Mouse (Mus musculus) forebrain, embryonic 13.5 days (tissue): ENCODE data around the gene Lpp. TPM values are rescaled to one million over a fixed set of nuclear protein-coding genes. Genes with fewer than 3 reads are reported as not detected.

Source experiments
- ATAC-seq: fragments of 200-750 bp; cut with Nextera tagmentation; 2 replicates; pipeline ENCODE4 v1.8.0; 2017
- H3K27ac ChIP-seq: fragments of 300-500 bp; sonication (generic); 2 replicates; pipeline ENCODE4 v1.5.1; 2015; ENCODE audit warnings: inconsistent platforms, mild to moderate bottlenecking, moderate library complexity
- H3K27me3 ChIP-seq: fragments of 300-500 bp; sonication (generic); 2 replicates; pipeline ENCODE4 v1.6.1; 2015; ENCODE audit warnings: mild to moderate bottlenecking, inconsistent platforms
- H3K36me3 ChIP-seq: fragments of 300-500 bp; sonication (generic); 2 replicates; pipeline ENCODE4 v1.6.1; 2015; ENCODE audit warnings: mild to moderate bottlenecking, inconsistent platforms; ENCODE audit not compliant: poor library complexity, severe bottlenecking
- H3K4me1 ChIP-seq: fragments of 300-500 bp; sonication (generic); 2 replicates; pipeline ENCODE4 v1.6.1; 2015; ENCODE audit warnings: inconsistent platforms
- H3K4me2 ChIP-seq: fragments of 300-500 bp; sonication (generic); 2 replicates; pipeline ENCODE4 v1.6.1; 2015; ENCODE audit warnings: inconsistent platforms, mild to moderate bottlenecking, moderate library complexity
- H3K4me3 ChIP-seq: fragments of 300-500 bp; sonication (generic); 2 replicates; pipeline ENCODE4 v1.5.1; 2015; ENCODE audit warnings: mild to moderate bottlenecking, inconsistent platforms
- H3K9ac ChIP-seq: fragments of 300-500 bp; sonication (generic); 2 replicates; pipeline ENCODE4 v1.6.1; 2015; ENCODE audit warnings: mild to moderate bottlenecking, inconsistent platforms
- H3K9me3 ChIP-seq: fragments of 300-500 bp; sonication (generic); replicated peaks from 2 replicates; pipeline ENCODE4 v1.6.1; 2016; ENCODE audit warnings: inconsistent platforms
- WGBS: fragments of 180-500 bp; shearing (Covaris S2); methylation state at CpG from one replicate; pipeline ENCODE4 v1.1.7; 2015; 5-methylcytosine and 5-hydroxymethylcytosine counted together
- polyA plus RNA-seq: library from polyadenylated mRNA; unstranded; fragments of >200 nt; fragmentation: Nextera tagmentation; extraction: Ambion mirVana; gene quantifications from 2 replicates; pipeline ENCODE4 v1.2.1, GENCODE M21; 2015

The Lpp gene
- polyA plus RNA-seq, 1 experiment from 2014 or later: 9.4 TPM

GRCm38 (mm10) chr16:24781922-24782321 is 388.6 kb downstream of the Lpp start:
- Histone ChIP-seq H3K4me2 (no peak overlapping the region), H3K27ac (no peak overlapping the region), H3K27me3 (no peaks in the 10 kb centered on the region), H3K4me1 (peaks cover 3% of the 10 kb centered on the region; the same call in 1 of the 2 replicates), H3K9me3 (no peaks in the 10 kb centered on the region), H3K9ac (no peak overlapping the region), H3K36me3 (no peaks in the 10 kb centered on the region), H3K4me3 (no peak overlapping the region)
- 75% methylated on average over 3 of the region's 3 CpGs for WGBS
- no peak for ATAC-seq

- Histone ChIP-seq H3K4me2 (no peak overlapping the region), H3K9me3 (no peaks in the 10 kb centered on the region), H3K36me3 (no peaks in the 10 kb centered on the region), H3K4me3 (no peak overlapping the region), H3K27ac (no peak overlapping the region), H3K4me1 (peaks cover 3% of the 10 kb centered on the region; the same call in 1 of the 2 replicates), H3K9ac (no peak overlapping the region), H3K27me3 (no peaks in the 10 kb centered on the region)
- no peak for ATAC-seq
- WGBS: 90% methylated on average over 1 of the region's 1 CpGs
These were observed 392.3 kb downstream of the Lpp start for GRCm38 (mm10) chr16:24785651-24786050.

GRCm38 (mm10) chr16:24788973-24789372 is 395.7 kb downstream of the Lpp start:
- no peaks in the 10 kb centered on the region for H3K9me3 ChIP-seq
- H3K4me3 ChIP-seq: no peak overlapping the region
- no peaks in the 10 kb centered on the region for H3K36me3 ChIP-seq
- WGBS: 95% methylated on average over 3 of the region's 3 CpGs
- no peak overlapping the region for H3K4me2 ChIP-seq
- H3K27ac ChIP-seq: no peak overlapping the region
- no peaks in the 10 kb centered on the region for H3K27me3 ChIP-seq
- no peak for ATAC-seq
- H3K4me1 ChIP-seq: no peaks in the 10 kb centered on the region
- no peak overlapping the region for H3K9ac ChIP-seq

GRCm38 (mm10) chr16:24791387-24791786 is 398.1 kb downstream of the Lpp start:
- Histone ChIP-seq H3K4me3 (no peak overlapping the region), H3K9ac (no peak overlapping the region), H3K36me3 (no peaks in the 10 kb centered on the region), H3K4me1 (no peaks in the 10 kb centered on the region), H3K27ac (no peak overlapping the region), H3K27me3 (no peaks in the 10 kb centered on the region), H3K4me2 (no peak overlapping the region), H3K9me3 (no peaks in the 10 kb centered on the region)
- WGBS: 100% methylated on average over 1 of the region's 1 CpGs
- ATAC-seq: no peak

GRCm38 (mm10) chr16:24791984-24792383 is 398.7 kb downstream of the Lpp start:
- no peaks in the 10 kb centered on the region for H3K27me3 ChIP-seq
- H3K4me3 ChIP-seq: no peak overlapping the region
- no peaks in the 10 kb centered on the region for H3K36me3 ChIP-seq
- H3K9me3 ChIP-seq: no peaks in the 10 kb centered on the region
- no peaks in the 10 kb centered on the region for H3K4me1 ChIP-seq
- no peak overlapping the region for H3K27ac ChIP-seq
- WGBS: 95% methylated on average over 4 of the region's 4 CpGs
- no peak for ATAC-seq
- no peak overlapping the region for H3K9ac ChIP-seq
- no peak overlapping the region for H3K4me2 ChIP-seq

- H3K4me1 ChIP-seq: no peaks in the 10 kb centered on the region
- ATAC-seq: no peak
- H3K4me3 ChIP-seq: no peak overlapping the region
- H3K9ac ChIP-seq: no peak overlapping the region
- no peak overlapping the region for H3K27ac ChIP-seq
- WGBS: 68% methylated on average over 4 of the region's 4 CpGs
- H3K36me3 ChIP-seq: no peaks in the 10 kb centered on the region
- H3K4me2 ChIP-seq: no peak overlapping the region
- H3K27me3 ChIP-seq: no peaks in the 10 kb centered on the region
- no peaks in the 10 kb centered on the region for H3K9me3 ChIP-seq
These were observed 399.5 kb downstream of the Lpp start for GRCm38 (mm10) chr16:24792836-24793235.

- no peaks in the 10 kb centered on the region for H3K9me3 ChIP-seq
- ATAC-seq: no peak
- H3K36me3 ChIP-seq: no peaks in the 10 kb centered on the region
- H3K4me2 ChIP-seq: no peak overlapping the region
- H3K27me3 ChIP-seq: no peaks in the 10 kb centered on the region
- 87% methylated on average over 2 of the region's 2 CpGs for WGBS
- H3K9ac ChIP-seq: no peak overlapping the region
- H3K4me3 ChIP-seq: no peak overlapping the region
- H3K4me1 ChIP-seq: no peaks in the 10 kb centered on the region
- H3K27ac ChIP-seq: no peak overlapping the region
These were observed 401.4 kb downstream of the Lpp start for GRCm38 (mm10) chr16:24794665-24795064.

GRCm38 (mm10) chr16:24801355-24801754 is 408.0 kb downstream of the Lpp start:
- 85% methylated on average over 4 of the region's 4 CpGs for WGBS

GRCm38 (mm10) chr16:24801780-24802179 is 408.5 kb downstream of the Lpp start:
- no peak overlapping the region for H3K4me2 ChIP-seq
- H3K9me3 ChIP-seq: no peaks in the 10 kb centered on the region
- ATAC-seq: no peak
- WGBS: 8% methylated on average over 1 of the region's 1 CpGs
- no peak overlapping the region for H3K9ac ChIP-seq
- no peaks in the 10 kb centered on the region for H3K27me3 ChIP-seq
- no peak overlapping the region for H3K27ac ChIP-seq
- peaks cover 7% of the 10 kb centered on the region for H3K4me1 ChIP-seq
- H3K4me3 ChIP-seq: no peak overlapping the region
- H3K36me3 ChIP-seq: no peaks in the 10 kb centered on the region

More at GRCm38 (mm10) chr16:24801355-24801754, 408.0 kb downstream of the Lpp start:
- no peak overlapping the region for H3K4me2 ChIP-seq
- no peaks in the 10 kb centered on the region for H3K36me3 ChIP-seq
- no peak for ATAC-seq
- H3K4me3 ChIP-seq: no peak overlapping the region
- peaks cover 7% of the 10 kb centered on the region for H3K4me1 ChIP-seq
- no peaks in the 10 kb centered on the region for H3K9me3 ChIP-seq
- no peaks in the 10 kb centered on the region for H3K27me3 ChIP-seq
- no peak overlapping the region for H3K27ac ChIP-seq
- H3K9ac ChIP-seq: no peak overlapping the region

GRCm38 (mm10) chr16:24806093-24806492 is 412.8 kb downstream of the Lpp start:
- H3K4me1 ChIP-seq: peaks cover 10% of the 10 kb centered on the region
- no peaks in the 10 kb centered on the region for H3K27me3 ChIP-seq
- no peak overlapping the region for H3K4me2 ChIP-seq
- no peak overlapping the region for H3K27ac ChIP-seq
- H3K9ac ChIP-seq: no peak overlapping the region
- 95% methylated on average over 1 of the region's 1 CpGs for WGBS
- no peak for ATAC-seq
- H3K36me3 ChIP-seq: no peaks in the 10 kb centered on the region
- no peak overlapping the region for H3K4me3 ChIP-seq
- H3K9me3 ChIP-seq: no peaks in the 10 kb centered on the region

GRCm38 (mm10) chr16:24807565-24807964 is 414.3 kb downstream of the Lpp start:
- no peak for ATAC-seq
- 66% methylated on average over 4 of the region's 4 CpGs for WGBS

GRCm38 (mm10) chr16:24809811-24810210 is 416.5 kb downstream of the Lpp start:
- no peaks in the 10 kb centered on the region for H3K27me3 ChIP-seq
- H3K9me3 ChIP-seq: no peaks in the 10 kb centered on the region
- no peaks in the 10 kb centered on the region for H3K36me3 ChIP-seq
- H3K4me1 ChIP-seq: 0 out of 2 replicates have a peak, but pooled peaks cover 3% of the 10 kb centered on the region
- no peak overlapping the region for H3K4me3 ChIP-seq
- ATAC-seq: peak; percentile 50; the same call in 1 of the 2 replicates
- no peak overlapping the region for H3K4me2 ChIP-seq
- no peak overlapping the region for H3K9ac ChIP-seq
- no peak overlapping the region for H3K27ac ChIP-seq
- 82% methylated on average over 6 of the region's 6 CpGs for WGBS

More at GRCm38 (mm10) chr16:24807565-24807964, 414.3 kb downstream of the Lpp start:
- Histone ChIP-seq H3K9ac (no peak overlapping the region), H3K4me3 (no peak overlapping the region), H3K36me3 (no peaks in the 10 kb centered on the region), H3K4me1 (0 out of 2 replicates have a peak, but pooled peaks cover 3% of the 10 kb centered on the region), H3K27ac (no peak overlapping the region), H3K9me3 (no peaks in the 10 kb centered on the region), H3K27me3 (no peaks in the 10 kb centered on the region), H3K4me2 (no peak overlapping the region)

GRCm38 (mm10) chr16:24816621-24817020 is 423.3 kb downstream of the Lpp start:
- no peak for ATAC-seq
- WGBS: 87% methylated on average over 3 of the region's 3 CpGs

More at GRCm38 (mm10) chr16:24816621-24817020, 423.3 kb downstream of the Lpp start:
- H3K36me3 ChIP-seq: no peaks in the 10 kb centered on the region
- no peaks in the 10 kb centered on the region for H3K27me3 ChIP-seq
- no peak overlapping the region for H3K9ac ChIP-seq
- H3K4me2 ChIP-seq: no peak overlapping the region
- H3K9me3 ChIP-seq: no peaks in the 10 kb centered on the region
- H3K27ac ChIP-seq: no peak overlapping the region
- H3K4me1 ChIP-seq: no peaks in the 10 kb centered on the region
- no peak overlapping the region for H3K4me3 ChIP-seq
